Mouse (Mus musculus): ENCODE measurements around the gene Atp12a. TPM values are rescaled to one million over a fixed set of nuclear protein-coding genes. Genes with fewer than 3 reads are reported as not detected.

Gene Atp12a
- polyA plus RNA-seq, 1 experiment from 2014 or later: 0.04 TPM

DNA sequence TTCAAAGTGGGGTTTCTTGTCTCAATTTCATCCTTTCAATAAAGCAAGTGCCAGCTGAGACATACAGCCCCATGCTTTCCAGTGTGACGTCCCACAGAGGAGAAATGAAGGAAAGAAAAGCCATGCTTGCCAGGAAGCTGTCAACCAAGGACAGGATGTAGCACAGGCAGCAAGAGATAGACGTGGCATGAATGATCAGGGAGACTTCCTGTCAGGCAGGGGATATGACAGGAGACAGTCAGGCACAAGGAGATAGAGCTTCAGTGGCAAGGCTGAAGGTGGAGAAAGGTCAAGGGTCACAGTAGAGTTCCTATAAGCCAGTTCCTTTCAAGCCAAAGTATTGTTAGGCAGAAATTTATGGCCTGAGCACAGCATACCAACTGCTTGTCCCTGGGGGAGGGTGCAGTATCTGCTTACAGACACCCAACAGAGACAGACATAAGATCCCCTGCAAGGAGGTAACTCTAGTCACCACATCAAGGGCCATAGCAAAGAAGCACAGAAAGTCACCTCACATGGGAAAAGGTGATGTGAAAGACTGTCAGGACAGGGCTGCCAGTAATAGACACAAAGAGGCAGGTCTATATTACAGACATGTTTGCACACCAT is 28.9 kb downstream of the Atp12a start:
- Histone ChIP-seq H3K4me2 (ENCODE audit: low read depth, low read length, severe bottlenecking) (no peak overlapping the region), H3K27me3 (ENCODE audit: control insufficient read depth, insufficient read depth, low read length) (no peaks in the 10 kb centered on the region), H3K36me3 (ENCODE audit: control insufficient read depth, insufficient read depth, low read length) (no peaks in the 10 kb centered on the region), H3K27ac (ENCODE audit: low read depth, low read length) (no peak overlapping the region), H3K9me3 (ENCODE audit: control insufficient read depth, low read length) (no peaks in the 10 kb centered on the region), H3K9ac (ENCODE audit: low read length) (no peak overlapping the region), H3K4me3 (ENCODE audit: low read depth, low read length) (no peak overlapping the region), H3K4me1 (replicated peaks; ENCODE audit: control insufficient read depth, insufficient read depth, low read length) (no peaks in the 10 kb centered on the region)
- DNase-seq (ENCODE audit: low spot score) (no peak), ATAC-seq (replicated peaks; ENCODE audit: low FRiP score) (no peak)
- WGBS: 63% methylated on average over 2 of the region's 2 CpGs

GRCm38 (mm10) chr14:56398001-56398400 is 33.1 kb downstream of the Atp12a start:
- Histone ChIP-seq H3K27me3 (ENCODE audit: control insufficient read depth, insufficient read depth, low read length) (no peaks in the 10 kb centered on the region), H3K9me3 (ENCODE audit: control insufficient read depth, low read length) (no peaks in the 10 kb centered on the region), H3K4me2 (ENCODE audit: low read depth, low read length, severe bottlenecking) (no peak overlapping the region), H3K9ac (ENCODE audit: low read length) (no peak overlapping the region), H3K27ac (ENCODE audit: low read depth, low read length) (no peak overlapping the region), H3K4me1 (replicated peaks; ENCODE audit: control insufficient read depth, insufficient read depth, low read length) (no peaks in the 10 kb centered on the region), H3K4me3 (ENCODE audit: low read depth, low read length) (no peak overlapping the region), H3K36me3 (ENCODE audit: control insufficient read depth, insufficient read depth, low read length) (no peaks in the 10 kb centered on the region)
- no peak for DNase-seq (ENCODE audit: low spot score)
- no peak for ATAC-seq (replicated peaks; ENCODE audit: low FRiP score)

- Histone ChIP-seq H3K27ac (ENCODE audit: low read depth, low read length) (no peak within 1 kb of the TSS), H3K27me3 (ENCODE audit: control insufficient read depth, insufficient read depth, low read length) (no peaks in the 10 kb centered on the region), H3K9ac (ENCODE audit: low read length) (no peak within 1 kb of the TSS), H3K4me1 (replicated peaks; ENCODE audit: control insufficient read depth, insufficient read depth, low read length) (no peaks in the 10 kb centered on the region), H3K4me2 (ENCODE audit: low read depth, low read length, severe bottlenecking) (no peak within 1 kb of the TSS), H3K36me3 (ENCODE audit: control insufficient read depth, insufficient read depth, low read length) (no peaks in the 10 kb centered on the region), H3K9me3 (ENCODE audit: control insufficient read depth, low read length) (no peaks in the 10 kb centered on the region), H3K4me3 (ENCODE audit: low read depth, low read length) (no peak within 1 kb of the TSS)
- no peak for ATAC-seq (replicated peaks; ENCODE audit: low FRiP score)
- DNase-seq (ENCODE audit: low spot score): peak; percentile 50
- WGBS: 70% methylated on average over 34 of the region's 34 CpGs
These were observed 37.6 kb downstream of the Atp12a start, which contains the start of gene Rnf17 for GRCm38 (mm10) chr14:56402311-56403071. Gene Rnf17, plus strand, starts transcription at chr14:56402581.

GRCm38 (mm10) chr14:56403072-56403375 is 38.2 kb downstream of the Atp12a start:
- no peak for DNase-seq (ENCODE audit: low spot score)
- no peak overlapping the region for H3K4me3 ChIP-seq (ENCODE audit: low read depth, low read length)
- H3K9me3 ChIP-seq (ENCODE audit: control insufficient read depth, low read length): no peaks in the 10 kb centered on the region
- H3K36me3 ChIP-seq (ENCODE audit: control insufficient read depth, insufficient read depth, low read length): no peaks in the 10 kb centered on the region
- H3K4me2 ChIP-seq (ENCODE audit: low read depth, low read length, severe bottlenecking): no peak overlapping the region
- WGBS: 97% methylated on average over 2 of the region's 2 CpGs
- no peaks in the 10 kb centered on the region for H3K4me1 ChIP-seq (replicated peaks; ENCODE audit: control insufficient read depth, insufficient read depth, low read length)
- H3K27ac ChIP-seq (ENCODE audit: low read depth, low read length): no peak overlapping the region
- H3K27me3 ChIP-seq (ENCODE audit: control insufficient read depth, insufficient read depth, low read length): no peaks in the 10 kb centered on the region
- no peak for ATAC-seq (replicated peaks; ENCODE audit: low FRiP score)
- no peak overlapping the region for H3K9ac ChIP-seq (ENCODE audit: low read length)

Other genes with a start within 250 kb of the Atp12a start
- not detected in 2 replicates for gene Gzme, start 244.4 kb upstream of the Atp12a start, polyA plus RNA-seq (2014; fragmentation: Nextera tagmentation; extraction: Ambion mirVana)
- not detected in 2 replicates for gene Gzmd, start 232.5 kb upstream of the Atp12a start, polyA plus RNA-seq (2014; fragmentation: Nextera tagmentation; extraction: Ambion mirVana)
- not detected in 2 replicates for gene Gzmg, start 205.5 kb upstream of the Atp12a start, polyA plus RNA-seq (2014; fragmentation: Nextera tagmentation; extraction: Ambion mirVana)
- gene Gzmn, start 190.5 kb upstream of the Atp12a start, polyA plus RNA-seq (2014; fragmentation: Nextera tagmentation; extraction: Ambion mirVana): not detected in 2 replicates
- gene Gzmf, start 153.7 kb upstream of the Atp12a start, polyA plus RNA-seq (2014; fragmentation: Nextera tagmentation; extraction: Ambion mirVana): not detected in 2 replicates
- not detected in 2 replicates for gene Gzmc, start 130.4 kb upstream of the Atp12a start, polyA plus RNA-seq (2014; fragmentation: Nextera tagmentation; extraction: Ambion mirVana)
- not detected in 2 replicates for gene Gzmb, start 102.8 kb upstream of the Atp12a start, polyA plus RNA-seq (2014; fragmentation: Nextera tagmentation; extraction: Ambion mirVana)
- gene Rnf17, start 37.5 kb downstream of the Atp12a start, polyA plus RNA-seq (2014; fragmentation: Nextera tagmentation; extraction: Ambion mirVana): 0.88 and 1.0 TPM in 2 replicates
- 25.6 and 28.6 TPM in 2 replicates for gene Cenpj, start 210.4 kb downstream of the Atp12a start, polyA plus RNA-seq (2014; fragmentation: Nextera tagmentation; extraction: Ambion mirVana)
- 1.1 and 2.3 TPM in 2 replicates for gene Parp4, start 210.6 kb downstream of the Atp12a start, polyA plus RNA-seq (2014; fragmentation: Nextera tagmentation; extraction: Ambion mirVana)

Measured in forebrain, embryonic 11.5 days (tissue).